Mouse (Mus musculus) erythroblast, embryonic 14.5 days (primary cell): ENCODE data around the gene Stra6. TPM values are rescaled to one million over a fixed set of nuclear protein-coding genes. Genes with fewer than 3 reads are reported as not detected.

Source experiments
- H3K27me3 ChIP-seq: 2 replicates; pipeline ENCODE4 v1.6.1; 2012; ENCODE audit warnings: inconsistent platforms; ENCODE audit not compliant: control insufficient read depth
- H3K36me3 ChIP-seq: 2 replicates; pipeline ENCODE4 v1.6.1; 2012; ENCODE audit warnings: mild to moderate bottlenecking, inconsistent platforms; ENCODE audit not compliant: control insufficient read depth
- H3K4me1 ChIP-seq: 2 replicates; pipeline ENCODE4 v1.6.1; 2012; ENCODE audit warnings: inconsistent platforms; ENCODE audit not compliant: control insufficient read depth
- H3K4me3 ChIP-seq: replicated peaks from 2 replicates; pipeline ENCODE3; 2012; ENCODE audit warnings: moderate library complexity, mild to moderate bottlenecking, inconsistent platforms
- H3K9me3 ChIP-seq: 2 replicates; pipeline ENCODE4 v1.6.1; 2012; ENCODE audit warnings: low read length, inconsistent platforms, mixed read lengths; ENCODE audit not compliant: control insufficient read depth
- GATA1 ChIP-seq: IDR thresholded peaks from 2 replicates; pipeline ENCODE4 v1.6.1; 2012; ENCODE audit warnings: low read length, inconsistent platforms, mixed read lengths
- TAL1 ChIP-seq: IDR thresholded peaks from 3 replicates; pipeline ENCODE4 v1.6.1; 2012; ENCODE audit warnings: low read length, inconsistent platforms, mixed read lengths
- polyA plus RNA-seq: library from polyadenylated mRNA; stranded (reverse); fragments of >175 nt; gene quantifications from 2 replicates; pipeline ENCODE4 v1.2.3, GENCODE M21; 2012

Gene Stra6
- polyA plus RNA-seq, 1 experiment, result not detected

- Histone ChIP-seq H3K36me3 (no peaks in the 10 kb centered on the region), H3K4me1 (no peaks in the 10 kb centered on the region), H3K9me3 (no peaks in the 10 kb centered on the region), H3K4me3 (no peak overlapping the region), H3K27me3 (no peaks in the 10 kb centered on the region; the same call in 1 of the 2 replicates)
- TF ChIP-seq TAL1 (no peak), GATA1 (no peak)
Observed at GRCm38 (mm10) chr9:58179390-58179789, 115.8 kb downstream of the Stra6 start.

- TF ChIP-seq GATA1, result no peak
- TF ChIP-seq TAL1, result no peak
- no peaks in the 10 kb centered on the region for H3K4me1 ChIP-seq
- no peaks in the 10 kb centered on the region; the same call in none of the 2 replicates for H3K27me3 ChIP-seq
- no peaks in the 10 kb centered on the region for H3K36me3 ChIP-seq
- no peak overlapping the region for H3K4me3 ChIP-seq
- no peaks in the 10 kb centered on the region for H3K9me3 ChIP-seq
Observed at GRCm38 (mm10) chr9:58184456-58184855, 120.9 kb downstream of the Stra6 start.

GRCm38 (mm10) chr9:58194222-58194621 lies 130.6 kb downstream of the Stra6 start:
- Histone ChIP-seq H3K36me3 (no peaks in the 10 kb centered on the region), H3K9me3 (peaks cover 4% of the 10 kb centered on the region; the same call in 1 of the 2 replicates), H3K4me1 (peaks cover 3% of the 10 kb centered on the region), H3K27me3 (peaks cover 57% of the 10 kb centered on the region), H3K4me3 (no peak overlapping the region)
- TF ChIP-seq GATA1, result no peak
- TF ChIP-seq TAL1, result no peak

GRCm38 (mm10) chr9:58195671-58196070 lies 132.1 kb downstream of the Stra6 start:
- TF ChIP-seq GATA1 (no peak), TAL1 (no peak)
- Histone ChIP-seq H3K4me3 (no peak overlapping the region), H3K27me3 (peaks cover 72% of the 10 kb centered on the region), H3K36me3 (no peaks in the 10 kb centered on the region), H3K9me3 (peaks cover 4% of the 10 kb centered on the region; the same call in 1 of the 2 replicates), H3K4me1 (peaks cover 3% of the 10 kb centered on the region)

GRCm38 (mm10) chr9:58196141-58196540 lies 132.6 kb downstream of the Stra6 start:
- Histone ChIP-seq H3K27me3 (peaks cover 77% of the 10 kb centered on the region), H3K36me3 (no peaks in the 10 kb centered on the region), H3K4me1 (peaks cover 3% of the 10 kb centered on the region), H3K4me3 (no peak overlapping the region), H3K9me3 (peaks cover 4% of the 10 kb centered on the region; the same call in 1 of the 2 replicates)
- TF ChIP-seq GATA1 (no peak), TAL1 (no peak)

GRCm38 (mm10) chr9:58196610-58197567 lies 133.3 kb downstream of the Stra6 start:
- peaks cover 4% of the 10 kb centered on the region; the same call in 1 of the 2 replicates for H3K9me3 ChIP-seq
- H3K27me3 ChIP-seq, result peaks cover 84% of the 10 kb centered on the region
- peaks cover 3% of the 10 kb centered on the region for H3K4me1 ChIP-seq
- H3K36me3 ChIP-seq, result no peaks in the 10 kb centered on the region
- TF ChIP-seq TAL1 (no peak), GATA1 (no peak)
- no peak overlapping the region for H3K4me3 ChIP-seq

- Histone ChIP-seq H3K36me3 (no peaks in the 10 kb centered on the region), H3K4me1 (peaks cover 3% of the 10 kb centered on the region), H3K27me3 (peaks cover 96% of the 10 kb centered on the region), H3K9me3 (peaks cover 4% of the 10 kb centered on the region; the same call in 1 of the 2 replicates), H3K4me3 (no peak overlapping the region)
- no peak for TF ChIP-seq GATA1
Observed at GRCm38 (mm10) chr9:58197781-58198701, 134.5 kb downstream of the Stra6 start.

- Histone ChIP-seq H3K4me3 (no peak overlapping the region), H3K36me3 (no peaks in the 10 kb centered on the region), H3K9me3 (peaks cover 4% of the 10 kb centered on the region; the same call in 1 of the 2 replicates), H3K27me3 (peaks cover 100% of the 10 kb centered on the region), H3K4me1 (peaks cover 6% of the 10 kb centered on the region)
- TF ChIP-seq TAL1 (no peak), GATA1 (no peak)
Observed at GRCm38 (mm10) chr9:58198801-58199371, 135.3 kb downstream of the Stra6 start.
